Mouse (Mus musculus) thymus, postnatal 0 days (tissue): ENCODE results near the gene Gucy2e. TPM values are rescaled to one million over a fixed set of nuclear protein-coding genes. Genes with fewer than 3 reads are reported as not detected.

Source experiments
- DNase-seq: peaks from one replicate; pipeline ENCODE4 v3.0.0-alpha.2; 2015; ENCODE audit warnings: low spot score
- polyA plus RNA-seq: library from polyadenylated mRNA; unstranded; fragments of >200 nt; fragmentation: Nextera tagmentation; extraction: Ambion mirVana; gene quantifications from 2 replicates; pipeline ENCODE4 v1.2.1, GENCODE M21; 2015

Gene Gucy2e
- polyA plus RNA-seq, 1 experiment from 2014 or later, result not detected

DNA sequence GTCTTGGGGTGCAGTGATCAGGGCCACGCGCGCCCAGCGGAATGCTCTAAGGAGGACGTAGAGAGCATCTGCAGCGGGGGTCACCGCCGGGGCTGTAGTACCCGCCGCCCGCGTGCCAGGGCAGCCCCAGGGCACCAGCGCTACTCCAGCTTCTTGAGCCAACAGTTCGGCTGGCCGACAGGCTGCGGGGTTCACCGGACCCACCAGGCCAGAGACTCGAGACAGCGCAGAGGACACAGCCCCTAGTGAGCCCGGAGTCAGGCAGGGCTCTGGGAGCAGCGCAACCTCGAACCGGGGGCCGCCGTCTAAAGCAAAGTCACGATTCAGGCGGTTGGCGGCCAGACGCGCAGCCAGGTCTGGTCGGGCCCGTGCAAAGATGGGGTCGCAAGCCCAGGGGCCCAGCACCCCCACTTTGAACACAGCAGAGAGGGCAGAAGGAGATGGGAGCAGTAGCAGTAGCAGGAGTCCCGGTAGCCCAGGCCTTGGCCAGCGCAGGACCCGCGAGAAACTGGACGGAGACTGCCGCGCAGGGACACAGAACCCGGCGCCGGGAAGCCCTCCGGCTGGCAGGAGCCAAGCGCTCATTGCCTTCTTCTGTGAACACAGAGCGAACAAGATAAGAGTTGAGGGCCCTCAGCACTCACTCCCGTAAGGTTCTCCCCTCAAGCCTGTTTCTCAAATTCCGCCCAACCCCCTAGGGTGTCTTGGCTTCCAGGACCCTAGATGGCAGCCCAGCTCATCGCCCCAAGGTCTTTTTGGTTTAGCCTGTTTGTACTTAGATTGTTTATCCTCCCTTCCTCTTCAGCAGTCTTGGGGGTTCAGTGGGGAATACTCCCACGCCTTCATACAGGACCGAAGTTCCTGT, 543 bp downstream of the Gucy2e start:
- DNase-seq, result no peak

DNA sequence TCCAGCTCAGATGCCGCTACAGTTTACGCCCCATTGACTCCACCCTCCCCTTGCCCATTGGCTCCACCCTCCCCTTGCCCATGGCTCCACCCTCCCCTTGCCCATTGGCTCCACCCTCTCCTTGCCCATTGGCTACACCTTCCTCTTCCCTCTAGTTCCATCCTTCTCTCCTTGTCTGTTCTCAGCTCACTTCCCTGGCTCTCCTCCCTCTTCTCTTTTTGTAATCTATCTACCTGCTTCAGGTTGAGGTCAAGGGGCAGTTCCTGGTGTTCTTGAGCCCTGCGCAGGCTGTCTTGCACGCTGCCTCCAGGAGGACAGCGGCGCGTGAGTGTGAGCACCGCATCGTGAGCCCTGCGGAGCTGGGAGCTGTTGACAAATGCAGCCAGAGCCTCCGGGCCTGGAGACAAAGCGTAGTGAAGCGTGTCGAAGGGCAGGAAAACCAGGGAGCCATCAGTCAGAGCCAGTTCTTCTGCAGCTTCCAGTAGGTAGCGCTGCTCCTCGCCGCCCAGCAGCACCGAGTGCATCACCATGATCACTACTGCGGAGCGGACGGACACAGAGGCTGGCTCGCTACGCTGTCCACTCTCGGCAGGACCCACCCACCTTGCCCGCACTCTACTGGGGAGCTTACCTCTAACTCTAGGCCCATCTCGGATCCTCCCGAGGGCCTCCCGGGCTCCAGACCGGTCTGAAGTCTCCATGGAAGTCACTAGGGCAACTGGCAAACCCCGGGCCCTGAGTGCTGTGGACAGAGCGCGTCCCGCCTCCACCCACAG, 1.4 kb downstream of the Gucy2e start:
- peak; percentile 46 for DNase-seq

DNA sequence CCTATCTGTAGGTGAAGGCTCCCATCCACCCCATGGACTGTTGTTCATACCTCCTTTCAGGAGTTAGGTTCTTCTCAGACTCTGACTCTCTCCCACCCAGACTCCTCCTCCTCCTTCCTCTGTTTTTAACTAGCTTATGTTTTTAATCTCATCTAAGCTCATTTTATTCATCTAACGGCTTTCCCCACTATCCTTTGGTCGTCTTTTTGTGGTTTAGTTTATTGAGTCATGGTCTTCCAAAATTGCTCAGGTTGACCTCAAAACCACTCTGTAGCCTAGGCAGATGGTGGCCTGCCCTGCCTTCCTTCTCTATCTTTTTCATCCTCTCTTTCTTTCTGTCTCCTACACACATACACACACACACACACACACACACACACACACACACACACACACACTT, 3.7 kb downstream of the Gucy2e start:
- no peak for DNase-seq

- DNase-seq, result no peak
Measured at GRCm38 (mm10) chr11:69230420-69230819, 6.4 kb downstream of the Gucy2e start.

GRCm38 (mm10) chr11:69225715-69226114, 11.1 kb downstream of the Gucy2e start:
- no peak for DNase-seq

DNA sequence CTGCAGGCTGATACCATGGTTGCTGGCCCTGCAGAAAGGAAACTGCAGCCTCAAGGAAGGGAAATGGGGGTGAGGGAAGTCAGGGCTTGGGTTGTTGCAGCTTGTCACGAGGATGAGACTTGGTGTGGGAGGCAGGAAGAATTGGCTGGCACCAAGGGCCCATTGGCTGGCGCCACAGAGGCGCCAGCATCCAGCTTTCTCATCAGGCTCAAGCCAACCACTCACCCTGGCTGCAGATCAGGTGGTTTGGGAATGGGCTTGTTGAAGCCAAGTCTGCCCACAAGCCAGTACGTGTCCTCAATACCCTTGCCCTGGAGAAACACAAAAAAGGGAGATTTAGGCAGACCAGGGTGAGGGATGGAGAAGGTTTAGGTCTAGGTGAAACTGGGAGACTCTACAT, 13.7 kb downstream of the Gucy2e start:
- DNase-seq, result no peak

GRCm38 (mm10) chr11:69221070-69221469, 15.8 kb downstream of the Gucy2e start:
- DNase-seq, result no peak

- no peak for DNase-seq
Measured at GRCm38 (mm10) chr11:69218661-69219060, 18.2 kb downstream of the Gucy2e start.

DNA sequence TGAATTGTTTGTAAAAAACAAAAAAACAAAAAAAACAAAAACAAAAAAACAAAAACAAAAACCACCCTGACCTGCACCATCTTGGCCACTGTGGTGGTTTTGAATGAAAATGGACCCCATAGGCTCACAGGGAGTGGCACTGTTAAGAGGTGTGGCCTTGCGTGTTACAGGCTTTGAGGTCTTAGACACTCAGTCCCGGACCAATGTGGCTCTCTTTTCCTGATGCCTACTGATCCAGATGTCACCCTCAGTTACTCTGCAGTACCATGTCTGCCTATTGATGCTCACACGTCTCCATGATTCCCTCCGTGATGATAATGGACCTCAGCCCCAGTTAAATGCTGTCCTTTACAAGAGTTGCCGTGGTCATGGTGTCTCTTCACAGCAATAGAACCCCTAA, 19.4 kb downstream of the Gucy2e start:
- no peak for DNase-seq

- no peak for DNase-seq
Measured at GRCm38 (mm10) chr11:69211431-69211830, 25.4 kb downstream of the Gucy2e start.

- no peak for DNase-seq
Measured at GRCm38 (mm10) chr11:69202469-69203230, 34.2 kb downstream of the Gucy2e start.

GRCm38 (mm10) chr11:69200231-69200630, 36.6 kb downstream of the Gucy2e start:
- DNase-seq, result no peak

DNA sequence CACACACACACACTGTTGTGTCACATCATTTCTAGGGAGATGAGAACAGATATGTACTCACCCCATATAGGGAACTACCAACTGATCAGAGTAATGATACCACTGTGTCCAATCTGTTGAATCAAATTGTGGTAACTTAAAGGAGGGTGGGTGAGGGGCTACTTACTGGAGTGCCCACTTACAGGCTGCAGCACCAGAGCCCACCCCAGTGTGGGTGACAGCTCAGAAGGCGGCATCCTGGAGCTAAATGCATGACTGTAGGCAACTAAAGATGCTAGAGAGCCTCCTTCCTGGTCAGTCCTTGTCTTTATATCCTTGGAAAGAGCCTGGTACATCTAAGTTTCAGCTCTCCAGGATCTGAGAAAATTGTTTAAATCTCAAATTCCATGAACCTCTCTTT, 37.6 kb downstream of the Gucy2e start:
- no peak for DNase-seq

DNA sequence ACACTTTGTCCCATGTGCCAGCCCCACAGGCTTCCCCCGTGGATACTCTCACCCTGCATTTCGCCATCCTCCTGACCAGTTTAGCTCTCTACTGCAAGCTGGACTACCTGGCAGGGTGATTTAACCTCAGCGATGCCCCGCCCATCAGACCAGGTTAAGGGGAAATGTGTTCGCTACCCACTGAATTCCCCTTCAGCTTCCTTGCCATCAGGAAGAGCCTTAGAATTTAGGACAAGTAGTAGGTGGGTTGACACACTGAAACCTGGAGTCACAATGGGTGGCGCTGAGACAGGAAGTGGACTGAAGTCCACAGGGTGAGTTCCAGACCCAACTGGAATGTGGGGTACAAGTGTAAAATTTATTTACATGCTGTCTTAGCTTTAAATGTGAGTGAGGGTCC, 39.1 kb downstream of the Gucy2e start, which contains the start of gene Alox8:
Gene Alox8, minus strand, starts transcription at position 101 of the 400 bp plus-strand sequence.
- no peak for DNase-seq

GRCm38 (mm10) chr11:69197194-69197593, 39.6 kb downstream of the Gucy2e start:
- peak; percentile 9 for DNase-seq

GRCm38 (mm10) chr11:69196766-69197165, 40.1 kb downstream of the Gucy2e start:
- no peak for DNase-seq

GRCm38 (mm10) chr11:69192840-69193239, 44.0 kb downstream of the Gucy2e start:
- peak; percentile 44 for DNase-seq

DNA sequence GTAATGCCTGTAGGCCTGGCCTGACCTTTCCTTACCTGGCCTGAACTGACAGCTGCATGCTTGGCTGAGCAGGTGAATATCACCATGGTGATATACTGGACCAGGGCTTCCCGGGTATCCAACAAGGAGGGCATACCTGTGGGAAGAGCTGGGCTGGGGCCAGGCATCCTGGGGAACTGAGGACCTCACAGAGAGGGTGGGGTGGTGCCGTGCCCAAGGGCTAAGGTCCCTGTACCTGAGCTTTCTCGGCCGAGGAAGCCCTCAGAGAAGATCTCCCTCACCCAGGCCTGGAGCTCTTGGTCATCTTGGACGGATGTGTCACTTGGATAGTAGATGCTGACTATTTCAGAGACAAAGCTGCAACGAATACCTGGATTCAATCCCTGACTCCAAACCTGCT, 50.9 kb downstream of the Gucy2e start:
- no peak for DNase-seq

DNA sequence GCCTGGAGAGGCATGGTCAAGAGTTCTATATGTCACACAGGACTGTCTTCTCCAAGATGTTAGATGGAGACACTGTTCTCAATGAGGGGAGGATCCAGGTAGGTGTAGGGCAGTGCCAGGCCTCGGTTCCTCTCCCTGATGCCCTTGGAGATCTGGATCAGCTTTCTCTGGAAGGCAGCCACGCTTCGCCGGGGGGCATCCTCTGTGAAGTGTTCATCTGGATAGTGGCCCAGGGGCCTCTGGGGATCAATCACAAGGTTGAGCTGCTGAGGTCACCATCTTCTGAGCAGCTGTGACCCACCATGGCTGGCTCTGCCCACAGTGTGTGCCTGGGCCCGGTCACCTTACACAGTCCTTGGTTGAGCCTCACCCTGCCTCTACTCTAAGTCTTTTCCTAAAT, 51.8 kb downstream of the Gucy2e start:
- no peak for DNase-seq

DNA sequence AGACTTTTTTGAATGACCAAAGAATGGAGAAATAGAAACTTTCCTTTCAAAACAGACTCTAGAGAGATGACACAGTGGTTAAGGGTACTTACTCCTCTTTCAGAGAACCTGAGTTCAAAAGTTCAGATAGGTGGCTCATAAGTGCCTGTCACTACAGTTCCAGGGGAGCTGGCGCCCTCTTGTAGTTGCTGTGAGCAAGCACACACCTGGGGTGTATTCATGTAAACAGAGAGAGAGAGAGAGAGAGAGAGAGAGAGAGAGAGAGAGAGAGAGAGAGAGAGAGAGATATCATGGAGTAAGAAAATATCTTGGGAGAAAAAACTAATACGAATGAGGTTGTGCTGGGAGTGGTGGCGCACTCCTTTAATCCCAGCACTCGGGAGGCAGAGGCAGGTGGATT, 56.7 kb downstream of the Gucy2e start:
- DNase-seq, result no peak

GRCm38 (mm10) chr11:69179512-69179911, 57.3 kb downstream of the Gucy2e start:
- DNase-seq, result no peak

GRCm38 (mm10) chr11:69178525-69178924, 58.3 kb downstream of the Gucy2e start:
- DNase-seq, result no peak
